Mouse (Mus musculus) naive thymus-derived CD4-positive, alpha-beta T cell, adult 2 months (primary cell): ENCODE measurements around the gene Ruvbl2.
"Not testable (repeated sequence)": the region's sequence is repeated elsewhere in the genome, so short reads cannot be mapped to it uniquely, and the experiment has no call there.

Source experiments
- DNase-seq: peaks from one replicate; pipeline ENCODE4 v3.0.0-alpha.2; 2011; ENCODE audit warnings: low read depth

The Ruvbl2 gene

DNA sequence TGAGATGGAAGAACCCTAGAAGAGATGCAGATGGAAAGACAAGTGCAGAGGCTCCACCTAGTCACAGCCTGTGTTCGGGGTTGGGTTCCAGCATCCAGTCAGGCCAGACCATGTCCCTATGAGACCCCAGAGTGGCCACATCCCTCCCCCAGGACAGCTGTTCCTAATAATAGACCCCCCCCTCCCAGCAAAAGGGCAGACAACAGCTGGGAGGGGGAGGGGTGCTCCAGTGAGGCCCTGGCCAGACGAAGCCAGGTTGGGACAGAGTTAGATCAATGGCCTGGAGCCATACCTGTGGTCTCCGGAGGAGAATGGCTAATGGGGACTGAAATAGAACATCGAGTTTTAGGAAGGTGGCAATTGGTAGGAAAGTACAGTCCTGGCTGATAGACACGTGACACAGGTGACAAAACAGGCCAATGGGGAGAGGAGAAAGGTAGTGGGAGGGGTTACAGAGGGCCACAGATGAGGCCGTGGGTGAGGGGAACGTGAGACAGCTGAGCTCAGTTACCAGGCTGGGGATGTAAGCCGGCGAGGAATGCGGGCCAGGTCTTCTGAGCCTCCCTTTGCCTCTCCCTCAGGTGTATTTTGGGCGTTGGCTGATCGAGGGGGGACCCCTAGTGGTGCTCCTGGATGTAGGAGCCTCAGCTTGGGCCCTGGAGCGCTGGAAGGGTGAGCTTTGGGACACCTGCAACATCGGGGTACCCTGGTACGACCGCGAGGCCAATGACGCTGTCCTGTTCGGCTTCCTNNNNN lies at the start of gene Ruvbl2:
Gene Ruvbl2, minus strand, starts transcription at position 576 of the 756 bp plus-strand sequence.
- DNase-seq, result no peak

DNA sequence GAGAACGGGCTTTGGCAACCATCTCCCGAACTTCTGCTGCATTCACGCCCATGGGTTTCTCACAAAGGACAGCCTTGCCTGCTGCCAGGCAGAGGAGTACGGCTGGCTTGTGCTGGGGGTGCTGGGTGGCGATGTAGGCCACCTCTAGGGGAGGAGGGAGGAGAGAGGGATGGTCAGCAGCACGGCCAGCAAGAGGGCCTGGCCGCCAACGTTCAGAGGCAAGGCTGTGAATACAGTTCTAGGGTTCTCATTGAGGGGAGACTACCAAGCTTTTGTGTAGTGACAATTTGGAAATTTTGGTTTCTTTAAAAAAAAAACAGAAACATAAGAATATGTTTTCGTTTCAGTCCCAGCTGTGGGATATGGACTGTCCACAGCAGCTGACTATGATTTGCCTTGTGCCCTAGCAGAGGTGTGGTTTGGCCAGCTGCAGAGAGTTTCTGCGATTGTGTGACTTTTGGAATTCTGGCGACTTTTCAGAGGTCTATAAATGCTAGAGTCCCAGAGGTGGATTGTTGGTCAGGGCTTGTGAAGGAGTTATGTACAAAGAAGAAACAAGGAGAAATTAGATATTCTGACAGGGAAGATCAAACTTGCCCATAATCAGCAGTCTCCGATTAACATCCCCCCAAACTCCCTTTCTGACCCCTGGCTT lies 49.0 kb upstream of the Ruvbl2 start, which contains the start of gene Gm45808:
Gene Gm45808, minus strand, starts transcription at position 51 of the 655 bp plus-strand sequence.
- DNase-seq, result no peak

DNA sequence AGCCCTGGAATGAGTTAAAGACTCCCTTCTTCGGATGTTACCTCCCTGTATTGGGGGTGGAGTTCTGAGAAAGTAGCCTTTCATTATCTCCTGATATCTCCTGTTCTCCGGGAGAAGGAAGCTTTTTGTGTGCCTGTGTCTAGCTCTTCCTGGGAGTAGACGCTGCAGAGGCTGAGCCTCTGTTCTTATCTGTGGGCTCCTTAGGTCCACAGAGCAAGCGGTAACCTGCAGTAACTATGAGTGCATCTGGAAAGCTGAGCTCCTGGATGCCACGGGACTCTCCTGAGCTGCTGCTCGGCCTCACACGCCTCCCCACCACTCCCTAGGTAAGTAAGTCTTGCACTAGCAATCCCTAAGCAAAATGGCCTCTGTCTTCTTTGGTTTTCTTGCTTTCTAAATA lies 48.3 kb upstream of the Ruvbl2 start:
- DNase-seq, result no peak

DNA sequence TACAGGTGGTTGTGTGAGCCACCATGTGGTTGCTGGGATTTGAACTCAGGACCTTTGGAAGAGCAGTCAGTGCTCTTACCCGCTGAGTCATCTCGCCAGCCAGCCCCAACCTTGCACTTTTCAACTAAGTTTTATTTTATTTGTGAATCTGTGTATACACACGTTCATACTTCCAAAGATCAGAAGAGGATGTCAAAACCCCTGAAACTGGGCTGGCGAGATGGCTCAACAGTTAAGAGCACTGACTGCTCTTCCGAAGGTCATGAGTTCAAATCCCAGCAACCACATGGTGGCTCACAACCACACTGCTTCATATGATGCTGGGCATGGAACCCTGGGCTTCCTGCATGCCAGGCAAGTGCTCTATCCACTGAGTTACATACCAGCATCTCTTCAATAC lies 47.1 kb upstream of the Ruvbl2 start:
- DNase-seq, result not testable (repeated sequence)

DNA sequence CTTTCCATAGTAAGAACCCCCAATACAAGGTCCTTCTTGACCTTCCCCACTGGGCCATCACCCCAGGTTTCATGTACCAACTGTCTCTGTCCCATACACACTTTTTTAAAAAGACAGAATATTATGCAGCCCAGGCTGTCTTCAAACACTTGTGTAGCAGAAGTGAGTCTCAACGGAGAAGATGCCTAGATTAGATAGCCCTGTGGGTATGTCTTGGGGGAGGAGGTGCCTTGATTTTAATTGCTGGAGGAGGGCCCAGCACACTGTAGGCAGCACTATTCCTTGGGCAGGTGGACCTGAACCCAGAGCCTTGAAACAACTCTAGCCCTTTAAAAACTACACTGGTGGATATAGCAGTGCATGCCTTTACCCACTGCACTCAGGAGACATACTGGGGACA lies 44.3 kb upstream of the Ruvbl2 start:
- no peak for DNase-seq

DNA sequence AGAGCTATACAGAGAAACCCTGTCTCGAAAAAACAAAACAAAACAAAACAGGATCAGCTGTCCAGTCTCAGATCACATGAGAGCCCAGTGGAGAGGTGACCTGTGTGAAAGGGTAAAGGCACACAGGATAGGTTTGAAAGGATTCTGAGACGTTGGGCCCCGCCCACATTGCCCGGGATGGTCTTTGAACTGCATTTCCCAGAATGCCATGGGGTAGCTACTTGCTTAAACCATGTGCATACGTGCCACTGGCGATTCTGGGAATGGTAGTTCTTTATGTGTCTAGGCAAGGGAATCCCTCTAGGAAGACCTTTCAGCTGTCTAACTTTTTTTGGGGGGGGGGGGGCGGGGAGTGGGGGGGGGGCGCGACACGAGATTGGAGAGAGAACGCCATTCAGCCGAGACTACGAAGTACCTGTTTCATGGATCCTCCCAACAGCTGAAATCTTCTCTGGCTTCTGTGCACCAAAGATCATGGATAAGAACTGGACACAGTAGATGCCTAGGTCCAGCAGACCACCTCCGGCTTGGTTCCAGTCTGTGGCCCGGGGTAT lies 43.6 kb upstream of the Ruvbl2 start, which contains the start of gene Tulp2:
Gene Tulp2, plus strand, starts transcription at position 504 of the 554 bp plus-strand sequence.
- peak; percentile 67 for DNase-seq

DNA sequence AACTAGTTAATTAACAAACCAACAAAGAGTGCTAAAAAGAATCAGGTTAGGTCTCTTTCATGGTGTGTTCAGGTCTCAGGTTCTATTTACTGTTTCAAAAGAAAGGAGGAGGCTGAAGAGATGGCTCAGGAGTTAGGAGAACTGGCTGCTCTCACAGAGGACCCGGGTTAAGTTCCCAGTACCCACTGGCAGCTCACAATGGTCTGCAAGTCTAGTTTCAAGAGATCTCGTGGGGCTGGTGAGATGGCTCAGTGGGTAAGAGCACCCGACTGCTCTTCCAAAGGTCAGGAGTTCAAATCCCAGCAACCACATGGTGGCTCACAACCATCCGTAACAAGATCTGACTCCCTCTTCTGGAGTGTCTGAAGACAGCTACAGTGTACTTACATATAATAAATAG lies 42.4 kb upstream of the Ruvbl2 start:
- DNase-seq, result not testable (repeated sequence)

DNA sequence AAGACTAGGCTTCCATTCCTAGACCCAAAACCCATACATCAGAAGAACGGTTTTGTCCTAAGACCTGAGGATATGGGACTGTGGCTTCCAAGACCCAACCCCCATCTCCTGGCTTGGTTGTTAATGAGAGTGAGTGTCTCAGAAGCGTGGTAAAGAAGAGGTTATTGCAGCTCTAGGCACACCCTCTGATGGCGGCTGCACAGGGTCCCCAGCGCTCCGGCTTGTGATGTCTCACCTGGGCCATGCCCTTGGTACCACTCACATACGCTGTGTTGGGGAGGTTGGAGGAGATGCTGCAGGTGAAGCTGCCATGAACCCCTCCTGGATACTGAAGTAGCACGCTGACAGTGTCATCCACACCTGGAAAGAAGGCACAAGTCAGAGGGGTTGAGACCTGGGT lies 40.9 kb upstream of the Ruvbl2 start:
- DNase-seq, result no peak

DNA sequence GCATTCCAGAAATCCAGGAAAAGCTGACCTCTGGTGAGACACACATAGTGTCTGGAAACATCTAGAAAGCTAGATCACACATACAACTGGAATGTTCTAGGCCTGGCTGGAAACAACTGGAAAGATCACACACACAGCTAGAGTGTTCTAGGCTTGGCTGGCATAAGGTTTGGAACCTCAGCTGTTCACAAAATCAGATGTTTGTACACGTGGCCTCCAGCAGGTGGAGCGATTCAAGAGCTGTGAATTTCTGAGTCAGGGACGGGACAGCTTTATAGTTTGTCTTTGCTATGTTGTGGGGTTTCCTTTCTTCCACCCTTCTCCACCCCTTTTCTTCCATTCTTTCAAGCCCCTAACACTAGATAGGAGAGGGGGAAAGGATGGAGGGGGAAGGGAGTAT lies 39.1 kb upstream of the Ruvbl2 start:
- peak; percentile 82 for DNase-seq

DNA sequence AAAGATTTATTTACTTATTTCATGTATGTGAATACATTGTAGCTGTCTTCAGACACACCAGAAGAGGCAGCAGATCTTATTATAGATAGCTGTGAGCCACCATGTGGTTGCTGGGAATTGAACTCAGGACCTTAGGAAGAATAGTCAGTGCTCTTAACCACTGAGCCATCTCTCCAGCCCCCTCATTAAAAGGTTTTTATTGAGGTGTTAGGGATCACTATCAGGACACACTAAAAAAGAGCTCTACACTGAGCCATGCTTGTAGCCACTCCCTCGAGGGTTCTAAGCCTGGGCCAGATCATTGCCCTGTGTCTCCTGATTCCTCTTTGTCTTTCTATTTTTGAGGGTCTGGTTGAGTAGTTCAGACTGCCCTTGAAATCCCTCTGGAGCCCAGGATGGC lies 38.6 kb upstream of the Ruvbl2 start:
- no peak for DNase-seq

DNA sequence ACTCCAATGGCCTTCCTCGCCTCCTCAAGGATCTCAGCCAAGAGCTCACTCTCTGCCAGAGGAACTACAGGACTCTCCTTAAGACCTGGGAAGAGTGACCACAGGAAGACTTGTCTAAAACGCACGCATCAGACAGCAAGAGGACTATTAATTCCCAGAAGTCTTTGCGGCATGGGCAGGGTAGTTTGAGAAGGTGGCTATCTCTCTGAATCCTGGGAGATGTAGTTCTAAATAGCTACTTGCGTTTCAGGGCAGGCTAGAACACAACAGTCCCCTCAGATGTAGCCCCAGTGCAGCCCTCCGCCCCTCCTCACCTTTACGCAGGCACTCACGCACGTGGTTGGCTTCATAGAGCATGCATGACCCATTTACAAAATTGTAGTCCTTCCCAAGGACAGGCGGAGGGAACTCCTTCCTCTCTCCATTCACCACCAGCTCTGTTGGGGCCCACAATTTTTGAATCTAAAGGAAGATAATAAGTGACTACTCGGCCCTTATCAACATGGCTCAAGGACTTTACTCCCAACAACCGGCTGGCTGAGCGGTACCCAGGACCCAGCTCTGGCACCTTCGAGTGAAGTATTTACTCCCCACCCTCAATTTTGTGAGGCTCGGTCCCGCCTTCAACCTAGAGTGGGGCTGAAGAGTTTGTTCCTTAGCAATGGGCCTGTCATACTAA lies 37.5 kb upstream of the Ruvbl2 start:
- no peak for DNase-seq

DNA sequence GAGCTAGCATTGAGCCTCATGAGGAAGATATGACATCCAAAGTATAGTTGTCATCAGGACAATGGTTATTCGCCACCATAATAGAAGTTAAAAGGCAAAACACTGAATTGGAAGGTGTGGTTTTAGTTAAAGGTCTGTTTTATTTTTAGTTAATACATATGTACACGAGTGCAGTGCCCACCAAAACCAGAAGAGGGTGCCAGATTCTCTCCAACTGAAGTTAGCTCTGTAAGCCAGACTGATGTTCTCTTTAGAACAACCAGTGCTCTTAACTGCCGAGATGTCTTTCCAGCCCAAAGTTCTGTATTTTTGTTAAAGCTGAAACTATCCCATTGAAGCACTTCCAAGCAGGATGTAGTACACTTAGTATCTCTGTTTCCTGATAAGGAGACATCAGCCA lies 33.0 kb upstream of the Ruvbl2 start:
- DNase-seq, result peak; percentile 88

DNA sequence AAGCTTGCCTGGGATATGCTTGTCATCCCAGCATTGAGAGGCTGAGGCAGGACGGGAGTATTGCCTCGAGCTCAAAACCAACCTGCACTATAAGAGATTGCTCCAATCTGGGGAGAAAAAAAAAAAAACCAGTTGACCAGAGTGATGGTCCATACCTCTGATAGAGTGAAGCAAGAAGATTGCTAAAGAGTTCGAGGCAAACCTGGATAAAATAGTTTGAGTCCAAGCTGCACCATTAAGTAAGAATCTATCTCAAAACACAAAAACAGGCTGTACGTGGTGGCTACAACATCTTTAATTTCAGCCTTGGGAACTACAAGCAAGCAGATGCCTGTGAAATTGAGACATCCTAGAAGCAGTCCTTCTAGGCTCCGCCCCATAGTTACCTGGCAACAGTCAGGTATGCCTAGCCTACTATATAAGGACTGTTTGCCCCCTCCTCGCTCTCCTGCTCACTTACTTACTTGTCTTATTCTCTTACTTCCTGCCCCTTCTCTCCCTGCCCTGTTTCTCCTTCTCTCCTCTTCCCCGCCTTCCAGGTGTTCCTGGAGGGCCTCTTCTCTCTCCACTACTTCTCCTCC lies 29.3 kb upstream of the Ruvbl2 start:
- no peak for DNase-seq

DNA sequence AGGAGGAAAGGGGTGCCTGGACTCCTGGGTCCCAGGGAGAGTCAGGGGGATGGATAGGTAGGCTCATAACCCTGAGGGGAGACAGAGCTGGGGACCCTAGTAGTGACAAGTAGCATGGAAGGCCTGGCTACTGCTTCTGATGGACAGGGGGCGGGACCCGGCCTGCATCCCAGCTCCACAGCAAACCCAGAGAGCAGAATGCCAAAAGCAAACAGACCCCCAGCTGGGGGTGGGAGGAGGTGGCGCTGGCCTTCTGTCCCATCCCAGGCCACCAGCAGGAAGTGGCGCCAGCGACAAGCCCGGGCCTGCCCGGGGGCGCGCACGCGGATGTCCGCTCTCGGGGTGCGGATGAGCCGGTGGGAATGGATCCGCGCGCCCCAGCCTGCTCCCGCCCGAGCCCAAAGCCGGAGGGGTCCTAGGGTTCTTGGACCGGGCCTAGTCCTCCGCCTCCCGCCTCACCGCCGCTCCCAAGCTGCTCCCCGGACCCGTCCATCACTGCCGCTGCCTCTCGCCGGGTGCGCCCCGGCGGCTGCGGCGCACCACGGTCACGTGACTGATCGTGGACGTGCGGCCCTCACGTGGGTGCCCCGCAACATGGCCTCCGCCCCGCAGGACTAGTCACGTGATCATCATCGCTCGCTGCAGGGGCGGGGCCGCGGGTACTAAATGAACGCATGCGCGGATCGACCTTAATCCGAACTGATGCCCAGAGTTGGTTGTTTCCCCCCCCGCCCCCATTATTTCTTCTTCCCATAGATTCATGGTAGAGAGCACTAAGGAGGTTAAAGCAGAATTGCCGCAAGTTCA lies 28.6 kb upstream of the Ruvbl2 start, which contains the start of gene Bax:
Gene Bax, minus strand, starts transcription at position 616 of the 807 bp plus-strand sequence.
- DNase-seq, result peak; percentile 95

DNA sequence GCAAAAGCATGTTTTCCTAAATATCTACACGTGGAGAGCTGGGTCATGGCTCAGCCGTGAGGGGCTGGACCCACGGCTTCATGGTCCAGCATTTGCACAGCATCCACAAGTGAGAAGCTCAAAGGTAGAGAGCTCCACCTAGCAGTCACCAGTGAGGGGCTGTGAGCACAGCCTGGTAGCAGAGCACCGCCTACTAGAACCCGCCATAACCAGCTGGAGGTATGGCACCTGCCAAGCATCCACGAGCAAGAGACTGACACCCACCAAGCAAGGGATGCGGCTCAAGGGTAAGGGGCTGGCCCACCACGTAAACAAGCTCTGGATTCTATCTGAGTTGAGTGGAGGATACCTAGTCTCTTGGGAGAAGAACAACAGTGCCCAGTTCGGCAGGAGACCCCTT lies 27.7 kb upstream of the Ruvbl2 start:
- DNase-seq, result no peak

DNA sequence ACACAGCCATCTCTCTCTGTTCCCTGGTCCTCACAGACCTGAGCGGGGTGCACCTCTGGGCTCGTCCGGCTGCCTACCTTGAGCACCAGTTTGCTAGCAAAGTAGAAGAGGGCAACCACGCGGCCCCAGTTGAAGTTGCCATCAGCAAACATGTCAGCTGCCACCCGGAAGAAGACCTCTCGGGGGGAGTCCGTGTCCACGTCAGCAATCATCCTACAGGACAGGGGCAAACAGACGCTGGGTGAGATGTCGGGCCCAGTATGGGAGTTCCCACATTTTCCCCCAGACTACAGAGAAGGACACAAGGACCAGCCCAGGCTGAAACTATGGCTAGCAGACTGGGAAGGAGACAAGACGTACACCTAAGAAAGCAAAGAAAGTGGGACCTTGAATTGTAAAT lies 27.2 kb upstream of the Ruvbl2 start:
- DNase-seq, result no peak

DNA sequence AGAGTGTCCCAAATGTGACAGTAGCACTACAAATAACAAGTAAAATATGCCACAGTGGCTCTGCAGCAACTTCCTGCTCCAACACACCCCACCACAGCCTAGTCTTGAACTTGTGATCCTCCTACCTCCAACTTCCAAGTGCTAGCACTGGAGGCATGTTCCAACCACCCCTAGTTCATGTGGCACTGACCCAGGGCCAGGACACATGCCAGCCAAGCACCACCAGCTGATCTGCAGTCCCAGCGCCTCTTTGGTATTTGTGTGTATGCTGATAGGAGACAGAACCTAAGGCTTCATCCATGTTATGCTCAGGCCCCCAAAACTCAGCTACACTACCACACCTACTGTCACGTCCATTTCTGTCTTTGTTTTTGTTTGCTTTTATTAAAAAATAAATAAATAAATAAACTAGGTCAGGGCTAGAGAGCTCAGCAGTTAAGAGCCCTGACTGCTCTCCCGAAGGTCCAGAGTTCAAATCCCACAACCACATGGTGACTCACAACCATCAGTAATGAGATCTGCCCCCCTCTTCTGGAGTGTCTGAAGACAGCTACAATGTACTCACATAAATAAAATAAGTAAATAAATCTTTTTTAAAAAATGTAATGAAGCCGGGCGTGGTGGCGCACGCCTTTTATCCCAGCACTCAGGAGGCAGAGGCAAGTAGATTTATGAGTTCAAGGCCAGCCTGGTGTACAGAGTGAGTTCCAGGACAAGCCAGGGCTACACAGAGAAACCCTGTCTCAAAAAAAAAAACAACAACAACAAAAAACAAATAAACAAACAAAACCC lies 26.3 kb upstream of the Ruvbl2 start:
- no peak for DNase-seq

DNA sequence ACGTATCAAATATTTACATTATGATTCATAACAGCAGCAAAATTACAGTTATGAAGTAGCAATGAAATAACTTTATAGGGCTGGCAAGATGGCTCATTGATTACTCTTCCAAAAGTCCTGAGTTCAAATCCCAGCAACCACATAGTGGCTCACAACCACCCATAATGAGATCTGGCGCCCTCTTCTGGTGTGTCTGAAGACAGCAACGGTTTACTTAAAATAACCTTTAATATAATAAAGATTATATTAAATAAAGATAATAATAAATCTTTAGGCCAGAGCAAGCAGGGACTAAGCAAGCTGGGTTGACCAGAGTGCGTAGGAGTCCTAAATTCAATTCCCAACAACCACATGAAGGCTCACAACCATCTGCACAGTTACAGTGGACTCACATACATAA lies 25.0 kb upstream of the Ruvbl2 start:
- DNase-seq, result not testable (repeated sequence)

DNA sequence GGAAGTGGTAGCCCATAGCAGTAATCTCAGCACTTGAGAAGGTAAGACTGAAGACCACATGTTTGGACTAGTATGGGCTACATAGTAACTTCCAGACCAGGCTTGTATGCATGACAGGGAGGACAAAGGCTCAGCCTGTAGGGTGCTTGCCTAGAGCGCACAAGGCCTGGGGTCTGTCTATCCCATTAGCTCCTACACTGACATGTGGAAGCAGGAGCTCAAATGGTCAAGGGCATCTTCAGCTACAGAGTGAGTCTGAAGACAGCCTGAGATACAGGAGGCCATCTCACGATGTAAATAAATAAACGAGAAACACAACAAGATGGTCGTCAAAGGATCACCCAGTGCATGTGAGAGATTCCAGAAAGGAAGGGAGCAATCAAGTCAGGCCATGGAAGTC lies 24.4 kb upstream of the Ruvbl2 start:
- DNase-seq, result no peak

DNA sequence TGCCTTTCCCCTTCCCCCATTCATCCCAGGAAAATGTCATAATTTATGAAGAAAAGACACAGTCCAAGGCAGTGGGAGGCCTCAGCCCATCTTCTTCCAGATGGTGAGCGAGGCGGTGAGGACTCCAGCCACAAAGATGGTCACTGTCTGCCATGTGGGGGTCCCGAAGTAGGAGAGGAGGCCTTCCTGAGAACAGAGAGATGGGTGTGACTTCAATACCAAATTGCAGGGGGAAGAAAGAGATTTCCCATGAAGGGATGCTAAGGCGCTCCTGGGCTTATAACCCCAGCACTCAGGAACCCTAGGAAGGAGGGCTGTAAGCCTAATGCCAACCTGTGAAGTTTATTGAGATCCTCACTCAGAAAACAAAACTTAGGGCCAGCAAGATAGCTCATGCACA lies 23.9 kb upstream of the Ruvbl2 start:
- no peak for DNase-seq

DNA sequence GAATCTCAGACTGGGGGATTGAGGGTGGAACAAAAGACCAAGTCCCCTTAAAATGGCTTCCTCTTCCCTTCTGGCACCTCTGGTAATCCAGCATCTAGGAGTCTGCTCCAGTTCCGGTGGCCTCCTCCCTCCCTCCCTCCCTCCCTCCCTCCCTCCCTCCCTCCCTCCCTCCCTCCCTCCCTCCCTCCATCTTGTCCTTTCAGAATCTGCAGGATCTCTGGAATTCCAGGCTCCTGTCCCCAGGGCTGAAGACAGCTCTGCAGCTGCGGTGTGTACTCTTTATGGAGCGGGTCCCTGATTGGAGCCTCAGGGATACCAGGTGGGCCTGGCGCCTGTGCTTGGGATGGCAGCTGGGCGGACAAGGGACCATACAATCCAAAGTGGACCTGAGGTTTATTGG lies 23.4 kb upstream of the Ruvbl2 start:
- no peak for DNase-seq
